Mouse (Mus musculus): ENCODE results near the gene Dazap1.

- no peak for TF ChIP-seq CTCF (conservative IDR thresholded peaks at IDR 0.05; ENCODE audit: low read length)
- TF ChIP-seq POU5F1 (IDR thresholded peaks at IDR 0.05; ENCODE audit: borderline replicate concordance, low read length) = no peak
Measured at GRCm38 (mm10) chr10:80315315-80315714, 54.0 kb downstream of the Dazap1 start.
